9 mouse cellular contexts compared by ENCODE assay signal in genomic region chr15:88555476-88555875, GRCm38 (mm10). TPM values are rescaled to one million over a fixed set of nuclear protein-coding genes. Genes with fewer than 3 reads are reported as not detected.
DNase-seq lines count a peak whose midpoint lies in the region; ATAC-seq and TF ChIP-seq lines count a peak whose summit lies in the region.
"Had no signal": no experiment of that assay in that cellular context is flagged by ENCODE, and none has a peak within 500 bp of the region (broad histone marks: within the 10 kb centered on the region; RNA-seq: fewer than 3 reads in every experiment).

No protein-coding gene starts in this region.

- WGBS in kidney, embryonic 15.5 days, result 23% methylated on average over 8 of the region's 8 CpGs
- WGBS in embryonic facial prominence, embryonic 14.5 days, result 21% methylated on average over 8 of the region's 8 CpGs

- peak; percentile 85 for TF ChIP-seq CTCF in ES-Bruce4 (IDR thresholded peaks at IDR 0.05; ENCODE audit: low read depth, low read length)

- no peaks in the 10 kb centered on the region for H3K36me3 ChIP-seq in kidney, embryonic 15.5 days
- H3K36me3 ChIP-seq in ES-Bruce4 (ENCODE audit: control insufficient read depth, insufficient read depth, low read length, poor library complexity, severe bottlenecking), result no peaks in the 10 kb centered on the region
- no peaks in the 10 kb centered on the region for H3K36me3 ChIP-seq in embryonic facial prominence, embryonic 14.5 days (ENCODE audit: control insufficient read depth, insufficient read depth, low read length)
- H3K36me3 ChIP-seq: liver, embryonic 13.5 days had no signal

- H3K4me1 ChIP-seq in kidney, embryonic 15.5 days, result no peaks in the 10 kb centered on the region
- no peaks in the 10 kb centered on the region for H3K4me1 ChIP-seq in ES-Bruce4 (ENCODE audit: control insufficient read depth, insufficient read depth, low read length)
- H3K4me1 ChIP-seq in embryonic facial prominence, embryonic 14.5 days (ENCODE audit: control insufficient read depth, insufficient read depth, low read length), result no peaks in the 10 kb centered on the region
- H3K4me1 ChIP-seq: liver, embryonic 13.5 days had no signal

- peak; percentile 36 for DNase-seq in kidney, adult 18-20 months
- DNase-seq in adipocyte (ENCODE audit: low spot score), result peak; percentile 42
- peak; percentile 31 for DNase-seq in embryonic facial prominence, embryonic 14.5 days (ENCODE audit: low spot score)
- DNase-seq in lung, postnatal 10 days, result peak; percentile 23
- no peak for DNase-seq in spleen, postnatal 4 days (ENCODE audit: low spot score in 2 of 2)
- DNase-seq: liver, embryonic 13.5 days had no signal

- TF ChIP-seq POLR2A in ES-Bruce4 (IDR thresholded peaks at IDR 0.05; ENCODE audit: insufficient read depth, low read length), result no peak

- H3K9ac ChIP-seq in kidney, embryonic 15.5 days, result no peak overlapping the region
- no peak overlapping the region for H3K9ac ChIP-seq in ES-Bruce4 (ENCODE audit: low read depth, poor library complexity, severe bottlenecking)
- no peak overlapping the region for H3K9ac ChIP-seq in embryonic facial prominence, embryonic 14.5 days (ENCODE audit: low read depth, low read length)
- H3K9ac ChIP-seq: liver, embryonic 13.5 days had no signal

- H3K27ac ChIP-seq in kidney, embryonic 15.5 days, result no peak overlapping the region
- no peak overlapping the region for H3K27ac ChIP-seq in ES-Bruce4 (ENCODE audit: insufficient read depth, low read length)
- no peak overlapping the region for H3K27ac ChIP-seq in embryonic facial prominence, embryonic 14.5 days (replicated peaks; ENCODE audit: low read depth, low read length)
- H3K27ac ChIP-seq: liver, embryonic 13.5 days had no signal

- no peak for ATAC-seq in kidney, embryonic 15.5 days (replicated peaks; ENCODE audit: low FRiP score)
- no peak for ATAC-seq in embryonic facial prominence, embryonic 14.5 days (ENCODE audit: low read depth)

- H3K27me3 ChIP-seq in kidney, embryonic 15.5 days, result 0 out of 2 replicates have a peak, but pooled peaks cover 2% of the 10 kb centered on the region
- no peaks in the 10 kb centered on the region for H3K27me3 ChIP-seq in ES-Bruce4 (ENCODE audit: control insufficient read depth, insufficient read depth, low read length, poor library complexity, severe bottlenecking)
- H3K27me3 ChIP-seq in embryonic facial prominence, embryonic 14.5 days (replicated peaks; ENCODE audit: control insufficient read depth, insufficient read depth, low read length), result no peaks in the 10 kb centered on the region
- H3K27me3 ChIP-seq: liver, embryonic 13.5 days had no signal

- no peak overlapping the region for H3K4me3 ChIP-seq in kidney, embryonic 15.5 days (replicated peaks)
- H3K4me3 ChIP-seq in ES-Bruce4 (ENCODE audit: low read depth, low read length), result no peak overlapping the region
- no peak overlapping the region for H3K4me3 ChIP-seq in embryonic facial prominence, embryonic 14.5 days (ENCODE audit: low read depth, low read length)
- H3K4me3 ChIP-seq: erythroblast, embryonic 14.5 days; liver, embryonic 13.5 days had no signal

- H3K4me2 ChIP-seq in kidney, embryonic 15.5 days, result no peak overlapping the region
- H3K4me2 ChIP-seq in embryonic facial prominence, embryonic 14.5 days (ENCODE audit: low read depth, low read length), result no peak overlapping the region
- H3K4me2 ChIP-seq: liver, embryonic 13.5 days had no signal

- TF ChIP-seq EP300 in ES-Bruce4 (IDR thresholded peaks at IDR 0.05; ENCODE audit: insufficient read depth, low read depth, low read length), result no peak

- no peaks in the 10 kb centered on the region for H3K9me3 ChIP-seq in kidney, embryonic 15.5 days (replicated peaks)
- H3K9me3 ChIP-seq in ES-Bruce4 (replicated peaks; ENCODE audit: control insufficient read depth, insufficient read depth, low read length, poor library complexity, severe bottlenecking), result no peaks in the 10 kb centered on the region
- no peaks in the 10 kb centered on the region for H3K9me3 ChIP-seq in embryonic facial prominence, embryonic 14.5 days (ENCODE audit: control insufficient read depth, low read length)
- H3K9me3 ChIP-seq: liver, embryonic 13.5 days had no signal

RNA-seq across cellular contexts. Expression of gene Zdhhc25, which starts 44.6 kb away (rescaled TPM):
- not detected in 2 replicates for polyA plus RNA-seq in kidney, embryonic 15.5 days (2015; fragmentation: Nextera tagmentation; extraction: Ambion mirVana)
- not detected in 2 replicates for polyA plus RNA-seq in ES-Bruce4 (2011; ENCODE audit: insufficient read depth, insufficient read length, low read depth, missing spikeins)
- not detected in 2 replicates for polyA plus RNA-seq in embryonic facial prominence, embryonic 14.5 days (2014; fragmentation: Nextera tagmentation; extraction: Ambion mirVana)
- polyA plus RNA-seq: erythroblast, embryonic 14.5 days; liver, embryonic 13.5 days had no signal

Comparison
In these comparisons a context has a peak if more than half of its experiments do, and no peak if none do; other contexts are left out.
1. DNase-seq: peak in kidney, adult 18-20 months (single experiment), adipocyte (single experiment), embryonic facial prominence, embryonic 14.5 days (single experiment) and lung, postnatal 10 days (single experiment); none in spleen, postnatal 4 days (0 of 2).